Mouse (Mus musculus): ENCODE data around the gene Itgb4.

- TF ChIP-seq GATA1 (IDR thresholded peaks at IDR 0.05; ENCODE audit: low read length) (no peak), TAL1 (IDR thresholded peaks at IDR 0.05; ENCODE audit: low read length) (no peak)
These were observed 34.4 kb downstream of the Itgb4 start for GRCm38 (mm10) chr11:116008832-116009375.

Measured in erythroblast, embryonic 14.5 days (primary cell).